Mouse (Mus musculus) heart, embryonic 14.5 days (tissue): Measurements from ENCODE around the gene Aasdh. TPM values are rescaled to one million over a fixed set of nuclear protein-coding genes. Genes with fewer than 3 reads are reported as not detected.

ENCODE experiments used
- ATAC-seq: fragments of 200-750 bp; cut with Nextera tagmentation; 2 replicates; pipeline ENCODE4 v1.8.0; 2017; ENCODE audit warnings: low read depth, moderate TSS enrichment; ENCODE audit not compliant: insufficient number of reproducible peaks, insufficient read depth, low FRiP score
- H3K27ac ChIP-seq, 2 experiments: fragments of 200-500 bp in 1 of 2; fragments of 300-500 bp in 1 of 2; sonication (generic) in 1 of 2; replicated peaks in 1 of 2; 2 replicates each; pipeline ENCODE4 v1.5.1; 2012 to 2014; ENCODE audit warnings: low read depth in 2 of 2, low read length in 2 of 2, control low read depth in 1 of 2, mild to moderate bottlenecking in 1 of 2, mixed read lengths in 1 of 2; ENCODE audit not compliant: control insufficient read depth in 1 of 2, insufficient read depth in 1 of 2
- H3K27me3 ChIP-seq: fragments of 300-500 bp; sonication (generic); 2 replicates; pipeline ENCODE4 v1.6.1; 2014; ENCODE audit warnings: mild to moderate bottlenecking, low read length, control low read depth; ENCODE audit not compliant: control insufficient read depth, insufficient read depth
- H3K36me3 ChIP-seq: fragments of 300-500 bp; sonication (generic); 2 replicates; pipeline ENCODE4 v1.6.1; 2014; ENCODE audit warnings: mild to moderate bottlenecking, control low read depth, low read length, mixed read lengths; ENCODE audit not compliant: control insufficient read depth, insufficient read depth
- H3K4me1 ChIP-seq, 2 experiments: fragments of 200-500 bp in 1 of 2; fragments of 300-500 bp in 1 of 2; sonication (generic) in 1 of 2; 2 replicates each; pipeline ENCODE4 v1.6.1; 2012 to 2014; ENCODE audit warnings: low read length in 2 of 2, control low read depth in 1 of 2, mixed read lengths in 1 of 2; ENCODE audit not compliant: control insufficient read depth in 2 of 2, insufficient read depth in 2 of 2
- H3K4me2 ChIP-seq: fragments of 300-500 bp; sonication (generic); 2 replicates; pipeline ENCODE4 v1.6.1; 2014; ENCODE audit warnings: mild to moderate bottlenecking, low read length
- H3K4me3 ChIP-seq, 2 experiments: fragments of 200-500 bp in 1 of 2; fragments of 300-500 bp in 1 of 2; sonication (generic) in 1 of 2; 2 replicates each; pipeline ENCODE4 v1.5.1; 2012 to 2014; ENCODE audit warnings: low read length in 2 of 2, mild to moderate bottlenecking in 2 of 2, control low read depth in 1 of 2, low read depth in 1 of 2, moderate library complexity in 1 of 2; ENCODE audit not compliant: control insufficient read depth in 1 of 2, insufficient read depth in 1 of 2
- H3K9ac ChIP-seq: fragments of 300-500 bp; sonication (generic); 2 replicates; pipeline ENCODE4 v1.6.1; 2014; ENCODE audit warnings: mild to moderate bottlenecking, low read length
- H3K9me3 ChIP-seq: fragments of 300-500 bp; sonication (generic); 2 replicates; pipeline ENCODE4 v1.6.1; 2016; ENCODE audit warnings: low read length, control low read depth; ENCODE audit not compliant: control insufficient read depth
- WGBS: fragments of 180-500 bp; shearing (Covaris S2); extraction: QIAGEN DNeasy Blood & Tissue Kit; methylation state at CpG from one replicate; pipeline ENCODE4 v1.1.7; 2014; 5-methylcytosine and 5-hydroxymethylcytosine counted together
- polyA plus RNA-seq: library from polyadenylated mRNA; unstranded; fragments of >200 nt; fragmentation: Nextera tagmentation; extraction: Ambion mirVana; gene quantifications from 2 replicates; pipeline ENCODE4 v1.2.1, GENCODE M21; 2014

Aasdh gene
- polyA plus RNA-seq, 1 experiment from 2014 or later = 19.1 TPM

- Histone ChIP-seq H3K36me3 (peaks cover 9% of the 10 kb centered on the region; the same call in 1 of the 2 replicates), H3K9ac (peak overlapping the region; percentile 85), H3K27ac (peak overlapping the region; percentile 88 to 90), H3K4me2 (peak overlapping the region; percentile 84), H3K4me3 (peak overlapping the region; percentile 70 to 72), H3K27me3 (no peaks in the 10 kb centered on the region), H3K9me3 (no peaks in the 10 kb centered on the region), H3K4me1 (peaks cover 4 to 6% of the 10 kb centered on the region in 2 experiments; a peak in 3 of 4 replicates)
- ATAC-seq = no peak
- WGBS = 41% methylated on average over 3 of the region's 3 CpGs
Measured at GRCm38 (mm10) chr5:76906155-76906499, 813 bp upstream of the Aasdh start.

- Histone ChIP-seq H3K4me2 (peak overlapping the region; percentile 84), H3K36me3 (peaks cover 16% of the 10 kb centered on the region; the same call in 1 of the 2 replicates), H3K9me3 (no peaks in the 10 kb centered on the region), H3K4me1 (peaks cover 4 to 6% of the 10 kb centered on the region in 2 experiments; a peak in 3 of 4 replicates), H3K27ac (peak overlapping the region; percentile 67 to 88), H3K4me3 (peak overlapping the region; percentile 70 to 72), H3K9ac (peak overlapping the region; percentile 85), H3K27me3 (no peaks in the 10 kb centered on the region)
- WGBS = 2% methylated on average over 19 of the region's 19 CpGs
- ATAC-seq = 0 out of 2 replicates have a peak, but pooled peaks have one; percentile 10
Measured at GRCm38 (mm10) chr5:76904713-76905404, 455 bp downstream of the Aasdh start.

GRCm38 (mm10) chr5:76902131-76902530, 3.2 kb downstream of the Aasdh start:
- ATAC-seq = no peak
- no peak overlapping the region for H3K4me2 ChIP-seq

GRCm38 (mm10) chr5:76893084-76893483, 12.2 kb downstream of the Aasdh start:
- Histone ChIP-seq H3K27me3 (no peaks in the 10 kb centered on the region), H3K4me1 (no peaks in the 10 kb centered on the region), H3K9ac (no peak overlapping the region), H3K9me3 (no peaks in the 10 kb centered on the region), H3K27ac (no peak overlapping the region), H3K36me3 (peaks cover 59% of the 10 kb centered on the region), H3K4me2 (no peak overlapping the region), H3K4me3 (no peak overlapping the region)
- WGBS = 64% methylated on average over 2 of the region's 2 CpGs
- no peak for ATAC-seq

More at GRCm38 (mm10) chr5:76902131-76902530, 3.2 kb downstream of the Aasdh start:
- Histone ChIP-seq H3K9ac (no peak overlapping the region), H3K4me3 (no peak overlapping the region), H3K27ac (no peak overlapping the region), H3K27me3 (no peaks in the 10 kb centered on the region), H3K4me1 (peaks cover 4 to 6% of the 10 kb centered on the region in 2 experiments; a peak in 3 of 4 replicates), H3K36me3 (peaks cover 14% of the 10 kb centered on the region; the same call in 1 of the 2 replicates), H3K9me3 (no peaks in the 10 kb centered on the region)
- WGBS = 33% methylated on average over 4 of the region's 4 CpGs

GRCm38 (mm10) chr5:76892608-76893007, 12.7 kb downstream of the Aasdh start:
- WGBS = 54% methylated on average over 2 of the region's 2 CpGs
- ATAC-seq = no peak
- Histone ChIP-seq H3K9ac (no peak overlapping the region), H3K4me1 (no peaks in the 10 kb centered on the region), H3K27ac (no peak overlapping the region), H3K4me2 (no peak overlapping the region), H3K27me3 (no peaks in the 10 kb centered on the region), H3K4me3 (no peak overlapping the region), H3K9me3 (no peaks in the 10 kb centered on the region), H3K36me3 (peaks cover 61% of the 10 kb centered on the region)

- H3K36me3 ChIP-seq = peaks cover 77% of the 10 kb centered on the region
- ATAC-seq = no peak
Measured at GRCm38 (mm10) chr5:76887011-76887410, 18.3 kb downstream of the Aasdh start.

GRCm38 (mm10) chr5:76884107-76884506, 21.2 kb downstream of the Aasdh start:
- Histone ChIP-seq H3K36me3 (peaks cover 66% of the 10 kb centered on the region), H3K9me3 (no peaks in the 10 kb centered on the region)
- WGBS = 94% methylated on average over 1 of the region's 1 CpGs

More at GRCm38 (mm10) chr5:76887011-76887410, 18.3 kb downstream of the Aasdh start:
- Histone ChIP-seq H3K27ac (no peak overlapping the region), H3K9me3 (no peaks in the 10 kb centered on the region), H3K4me1 (no peaks in the 10 kb centered on the region), H3K4me2 (no peak overlapping the region), H3K4me3 (no peak overlapping the region), H3K9ac (no peak overlapping the region), H3K27me3 (no peaks in the 10 kb centered on the region)
- WGBS = 93% methylated on average over 2 of the region's 2 CpGs

More at GRCm38 (mm10) chr5:76884107-76884506, 21.2 kb downstream of the Aasdh start:
- no peak overlapping the region for H3K9ac ChIP-seq
- no peak overlapping the region for H3K4me3 ChIP-seq
- H3K27ac ChIP-seq = no peak overlapping the region
- no peak for ATAC-seq
- no peaks in the 10 kb centered on the region for H3K27me3 ChIP-seq
- no peak overlapping the region for H3K4me2 ChIP-seq
- no peaks in the 10 kb centered on the region for H3K4me1 ChIP-seq
